Mouse (Mus musculus) cerebellum, adult 8-10 months (tissue): Measurements from ENCODE around the gene Atf3.
A peak's percentile ranks its signal among the peaks of the same experiment; 100 is the strongest.
"Not testable (repeated sequence)": the region's sequence is repeated elsewhere in the genome, so short reads cannot be mapped to it uniquely, and the experiment has no call there.

Experiments used
- DNase-seq: peaks from one replicate; pipeline ENCODE4 v3.0.0; 2022

The Atf3 gene

GRCm38 (mm10) chr1:191186386-191186770, 31.5 kb downstream of the Atf3 start:
- no peak for DNase-seq

GRCm38 (mm10) chr1:191185761-191186385, 32.0 kb downstream of the Atf3 start:
- no peak for DNase-seq

GRCm38 (mm10) chr1:191184841-191185251, 33.0 kb downstream of the Atf3 start:
- DNase-seq, result no peak

- DNase-seq, result no peak
Observed at GRCm38 (mm10) chr1:191184066-191184815, 33.6 kb downstream of the Atf3 start.

- peak; percentile 86 for DNase-seq
Observed at GRCm38 (mm10) chr1:191183163-191184065, 34.4 kb downstream of the Atf3 start.

- DNase-seq, result peak; percentile 38
Observed at GRCm38 (mm10) chr1:191182431-191183162, 35.2 kb downstream of the Atf3 start.

GRCm38 (mm10) chr1:191181469-191182259, 36.2 kb downstream of the Atf3 start:
- no peak for DNase-seq

GRCm38 (mm10) chr1:191180397-191180796, 37.4 kb downstream of the Atf3 start:
- no peak for DNase-seq

GRCm38 (mm10) chr1:191179846-191180245, 38.0 kb downstream of the Atf3 start:
- no peak for DNase-seq

GRCm38 (mm10) chr1:191178511-191179188, 39.2 kb downstream of the Atf3 start:
- DNase-seq, result no peak

GRCm38 (mm10) chr1:191176887-191177286, 41.0 kb downstream of the Atf3 start:
- DNase-seq, result no peak

- DNase-seq, result no peak
Observed at GRCm38 (mm10) chr1:191172487-191172886, 45.4 kb downstream of the Atf3 start.

- DNase-seq, result no peak
Observed at GRCm38 (mm10) chr1:191170444-191170843, 47.4 kb downstream of the Atf3 start.

- DNase-seq, result no peak
Observed at GRCm38 (mm10) chr1:191166189-191166588, 51.6 kb downstream of the Atf3 start.

- no peak for DNase-seq
Observed at GRCm38 (mm10) chr1:191164717-191165116, 53.1 kb downstream of the Atf3 start, which contains the start of gene Fam71a. Fam71a (minus strand) TSS chr1:191164817.

GRCm38 (mm10) chr1:191154314-191154713, 63.5 kb downstream of the Atf3 start:
- no peak for DNase-seq

GRCm38 (mm10) chr1:191153052-191153451, 64.8 kb downstream of the Atf3 start:
- peak; percentile 31 for DNase-seq

GRCm38 (mm10) chr1:191150924-191151605, 66.8 kb downstream of the Atf3 start:
- DNase-seq, result no peak

- DNase-seq, result not testable (repeated sequence)
Observed at GRCm38 (mm10) chr1:191149489-191149888, 68.3 kb downstream of the Atf3 start.

GRCm38 (mm10) chr1:191140983-191141382, 76.9 kb downstream of the Atf3 start:
- no peak for DNase-seq
